Mouse (Mus musculus): ENCODE measurements around the gene Chit1.

GRCm38 (mm10) chr1:134086811-134087398 lies 24.1 kb upstream of the Chit1 start:
- TF ChIP-seq CTCF (IDR thresholded peaks at IDR 0.05; ENCODE audit: extremely low read depth, insufficient read depth, low read length) = no peak
- no peak for TF ChIP-seq POLR2A (IDR thresholded peaks at IDR 0.05; ENCODE audit: extremely low read depth, insufficient read depth, low read length)
